8 mouse cellular contexts compared by ENCODE assay signal in genomic region chr10:67190261-67190660, GRCm38 (mm10).
A peak's percentile ranks its signal among the peaks of the same experiment; 100 is the strongest.
DNase-seq lines count a peak whose midpoint lies in the region; ATAC-seq and TF ChIP-seq lines count a peak whose summit lies in the region.

No protein-coding gene starts in this region.

- no peak overlapping the region for H3K9ac ChIP-seq in forebrain, embryonic 11.5 days (ENCODE audit: low read length)

- H3K27ac ChIP-seq in left cerebral cortex, adult 2 months, result no peak overlapping the region
- H3K27ac ChIP-seq in forebrain, embryonic 11.5 days (ENCODE audit: low read depth, low read length), result no peak overlapping the region

- WGBS in forebrain, embryonic 11.5 days, result 93% methylated on average over 1 of the region's 1 CpGs

- intact Hi-C loops in left cerebral cortex, adult 2 months (cut with DNase I), result no loop called here
- intact Hi-C loops in left cerebral cortex, postnatal 36 days (cut with DNase I), result no loop called here

- DNase-seq in adrenal gland, adult 2 months, result peak; percentile 25
- no peak for DNase-seq in adrenal gland, postnatal 25 days
- DNase-seq in left cerebral cortex, adult 2 months (ENCODE audit: extremely low spot score in 1 of 2, low spot score in 2 of 2), result no peak
- DNase-seq in left cerebral cortex, postnatal 36 days (ENCODE audit: low spot score in 2 of 2), result no peak
- DNase-seq in cerebellum, postnatal 14 days, result peak; percentile 44 to 66
- DNase-seq in spleen, postnatal 36 days (ENCODE audit: low spot score in 2 of 2), result peak; percentile 46 to 59
- DNase-seq in embryo, embryonic 11 days, result no peak
- DNase-seq in forebrain, embryonic 11.5 days (ENCODE audit: low spot score), result no peak

- H3K36me3 ChIP-seq in forebrain, embryonic 11.5 days (ENCODE audit: control insufficient read depth, insufficient read depth, low read length), result no peaks in the 10 kb centered on the region; the same call in 1 of the 2 replicates

- H3K9me3 ChIP-seq in forebrain, embryonic 11.5 days (ENCODE audit: control insufficient read depth, low read length), result no peaks in the 10 kb centered on the region

- ATAC-seq in forebrain, embryonic 11.5 days (replicated peaks; ENCODE audit: low FRiP score), result no peak

- H3K4me1 ChIP-seq in forebrain, embryonic 11.5 days (replicated peaks; ENCODE audit: control insufficient read depth, insufficient read depth, low read length), result peaks cover 5% of the 10 kb centered on the region; the same call in 1 of the 2 replicates

- H3K4me3 ChIP-seq in left cerebral cortex, adult 2 months, result no peak overlapping the region
- no peak overlapping the region for H3K4me3 ChIP-seq in forebrain, embryonic 11.5 days (ENCODE audit: low read depth, low read length)

- peak; percentile 17 for TF ChIP-seq CTCF in left cerebral cortex, adult 2 months (IDR thresholded peaks at IDR 0.05)

- no peaks in the 10 kb centered on the region for H3K27me3 ChIP-seq in forebrain, embryonic 11.5 days (ENCODE audit: control insufficient read depth, insufficient read depth, low read length)

- no peak overlapping the region for H3K4me2 ChIP-seq in forebrain, embryonic 11.5 days (ENCODE audit: low read depth, low read length, severe bottlenecking)

Comparison
In these comparisons a context has a peak if more than half of its experiments do, and no peak if none do; other contexts are left out.
1. DNase-seq: peak in adrenal gland, adult 2 months (single experiment), cerebellum, postnatal 14 days (2 of 2) and spleen, postnatal 36 days (2 of 2); none in adrenal gland, postnatal 25 days (single experiment), left cerebral cortex, adult 2 months (0 of 2), left cerebral cortex, postnatal 36 days (0 of 2), embryo, embryonic 11 days (single experiment) and forebrain, embryonic 11.5 days (single experiment).